Mouse (Mus musculus) limb, embryonic 15.5 days (tissue): ENCODE results near the gene Tpst2. TPM values are rescaled to one million over a fixed set of nuclear protein-coding genes. Genes with fewer than 3 reads are reported as not detected.

Experiments
- ATAC-seq: fragments of 200-750 bp; cut with Nextera tagmentation; 2 replicates; pipeline ENCODE4 v1.8.0; 2017; ENCODE audit warnings: low read depth, moderate TSS enrichment; ENCODE audit not compliant: insufficient number of reproducible peaks, low FRiP score, low TSS enrichment
- H3K27ac ChIP-seq: fragments of 300-500 bp; sonication (generic); 2 replicates; pipeline ENCODE4 v1.5.1; 2015; ENCODE audit warnings: moderate library complexity, mild to moderate bottlenecking, inconsistent platforms
- H3K27me3 ChIP-seq: fragments of 300-500 bp; sonication (generic); 2 replicates; pipeline ENCODE4 v1.6.1; 2015; ENCODE audit warnings: inconsistent platforms
- H3K36me3 ChIP-seq: fragments of 300-500 bp; sonication (generic); 2 replicates; pipeline ENCODE4 v1.6.1; 2015; ENCODE audit warnings: inconsistent platforms
- H3K4me1 ChIP-seq: fragments of 300-500 bp; sonication (generic); 2 replicates; pipeline ENCODE4 v1.6.1; 2015; ENCODE audit warnings: inconsistent platforms
- H3K4me2 ChIP-seq: fragments of 300-500 bp; sonication (generic); 2 replicates; pipeline ENCODE4 v1.6.1; 2015; ENCODE audit warnings: mild to moderate bottlenecking, inconsistent platforms
- H3K4me3 ChIP-seq: fragments of 300-500 bp; sonication (generic); 2 replicates; pipeline ENCODE4 v1.5.1; 2015; ENCODE audit warnings: mild to moderate bottlenecking, inconsistent platforms
- H3K9ac ChIP-seq: fragments of 300-500 bp; sonication (generic); 2 replicates; pipeline ENCODE4 v1.6.1; 2015; ENCODE audit warnings: inconsistent platforms
- H3K9me3 ChIP-seq: fragments of 300-500 bp; sonication (generic); 2 replicates; pipeline ENCODE4 v1.6.1; 2016; ENCODE audit warnings: inconsistent platforms
- WGBS: fragments of 180-500 bp; shearing (Covaris S2); methylation state at CpG from one replicate; pipeline ENCODE4 v1.1.7; 2015; 5-methylcytosine and 5-hydroxymethylcytosine counted together
- polyA plus RNA-seq: library from polyadenylated mRNA; unstranded; fragments of >200 nt; fragmentation: Nextera tagmentation; extraction: Ambion mirVana; gene quantifications from 2 replicates; pipeline ENCODE4 v1.2.1, GENCODE M21; 2015

Tpst2 gene
- polyA plus RNA-seq, 1 experiment from 2014 or later: 51.2 TPM

- Histone ChIP-seq H3K27ac (peak overlapping the region; percentile 78), H3K4me2 (peak overlapping the region; percentile 70), H3K4me1 (peaks cover 22% of the 10 kb centered on the region), H3K36me3 (peaks cover 39% of the 10 kb centered on the region), H3K4me3 (peak overlapping the region; percentile 100), H3K27me3 (no peaks in the 10 kb centered on the region), H3K9ac (peak overlapping the region; percentile 88), H3K9me3 (no peaks in the 10 kb centered on the region)
- WGBS: under 1% methylated on average over 33 of the region's 33 CpGs
- no peak for ATAC-seq
These were observed 50.0 kb downstream of the Tpst2 start for GRCm38 (mm10) chr5:112326446-112327009.

GRCm38 (mm10) chr5:112327854-112328253 is 51.4 kb downstream of the Tpst2 start:
- Histone ChIP-seq H3K9me3 (no peaks in the 10 kb centered on the region), H3K27me3 (no peaks in the 10 kb centered on the region), H3K9ac (no peak overlapping the region), H3K4me2 (no peak overlapping the region), H3K4me3 (no peak overlapping the region), H3K4me1 (peaks cover 22% of the 10 kb centered on the region), H3K27ac (no peak overlapping the region), H3K36me3 (peaks cover 52% of the 10 kb centered on the region)
- no peak for ATAC-seq
- WGBS: 93% methylated on average over 15 of the region's 15 CpGs

GRCm38 (mm10) chr5:112329805-112330564 is 53.5 kb downstream of the Tpst2 start:
- ATAC-seq: no peak
- Histone ChIP-seq H3K9me3 (no peaks in the 10 kb centered on the region), H3K27me3 (no peaks in the 10 kb centered on the region), H3K36me3 (peaks cover 74% of the 10 kb centered on the region), H3K4me1 (peaks cover 17% of the 10 kb centered on the region), H3K9ac (no peak overlapping the region), H3K27ac (no peak overlapping the region), H3K4me3 (no peak overlapping the region), H3K4me2 (no peak overlapping the region)
- 91% methylated on average over 14 of the region's 14 CpGs for WGBS

- Histone ChIP-seq H3K4me2 (no peak overlapping the region), H3K4me1 (no peaks in the 10 kb centered on the region), H3K27ac (no peak overlapping the region), H3K4me3 (no peak overlapping the region), H3K36me3 (peaks cover 95% of the 10 kb centered on the region), H3K9ac (no peak overlapping the region), H3K9me3 (no peaks in the 10 kb centered on the region), H3K27me3 (no peaks in the 10 kb centered on the region)
- WGBS: 14% methylated on average over 2 of the region's 2 CpGs
- no peak for ATAC-seq
These were observed 59.0 kb downstream of the Tpst2 start for GRCm38 (mm10) chr5:112335473-112335872.

- no peak for ATAC-seq
- H3K4me1 ChIP-seq: peaks cover 10% of the 10 kb centered on the region; the same call in 1 of the 2 replicates
- no peak overlapping the region for H3K27ac ChIP-seq
- H3K27me3 ChIP-seq: no peaks in the 10 kb centered on the region
- no peak overlapping the region for H3K4me3 ChIP-seq
- peaks cover 85% of the 10 kb centered on the region for H3K36me3 ChIP-seq
- no peak overlapping the region for H3K9ac ChIP-seq
- H3K4me2 ChIP-seq: no peak overlapping the region
- 94% methylated on average over 22 of the region's 22 CpGs for WGBS
- H3K9me3 ChIP-seq: no peaks in the 10 kb centered on the region
These were observed 60.5 kb downstream of the Tpst2 start for GRCm38 (mm10) chr5:112337004-112337403.

- Histone ChIP-seq H3K27ac (no peak overlapping the region), H3K27me3 (no peaks in the 10 kb centered on the region), H3K9ac (no peak overlapping the region), H3K36me3 (peaks cover 63% of the 10 kb centered on the region), H3K4me1 (peaks cover 24% of the 10 kb centered on the region; the same call in 1 of the 2 replicates), H3K9me3 (no peaks in the 10 kb centered on the region), H3K4me3 (no peak overlapping the region), H3K4me2 (no peak overlapping the region)
- 47% methylated on average over 7 of the region's 7 CpGs for WGBS
- ATAC-seq: no peak
These were observed 62.7 kb downstream of the Tpst2 start for GRCm38 (mm10) chr5:112339215-112339614.

- 0 out of 2 replicates have a peak, but pooled peaks have one; percentile 42 for ATAC-seq
- Histone ChIP-seq H3K4me1 (peaks cover 38% of the 10 kb centered on the region), H3K36me3 (peaks cover 45% of the 10 kb centered on the region), H3K4me2 (peak within 1 kb of the TSS; percentile 76), H3K9ac (peak within 1 kb of the TSS; percentile 91), H3K27me3 (no peaks in the 10 kb centered on the region), H3K4me3 (peak within 1 kb of the TSS; percentile 98), H3K27ac (peak within 1 kb of the TSS; percentile 68), H3K9me3 (no peaks in the 10 kb centered on the region)
- 1% methylated on average over 64 of the region's 64 CpGs for WGBS
These were observed 66.1 kb downstream of the Tpst2 start, which contains the start of the genes Srrd and Hps4 for GRCm38 (mm10) chr5:112342463-112343204. Gene Srrd, minus strand, starts transcription at chr5:112343040. Gene Hps4, plus strand, starts transcription at chr5:112343083.

GRCm38 (mm10) chr5:112343205-112343595 is 66.7 kb downstream of the Tpst2 start:
- H3K9me3 ChIP-seq: no peaks in the 10 kb centered on the region
- H3K36me3 ChIP-seq: peaks cover 45% of the 10 kb centered on the region
- no peak for ATAC-seq
- peak overlapping the region; percentile 76 for H3K4me2 ChIP-seq
- H3K9ac ChIP-seq: peak overlapping the region; percentile 91
- WGBS: under 1% methylated on average over 24 of the region's 24 CpGs
- no peaks in the 10 kb centered on the region for H3K27me3 ChIP-seq
- peak overlapping the region; percentile 68; the same call in 1 of the 2 replicates for H3K27ac ChIP-seq
- peaks cover 38% of the 10 kb centered on the region for H3K4me1 ChIP-seq
- H3K4me3 ChIP-seq: peak overlapping the region; percentile 98

- no peak overlapping the region for H3K4me3 ChIP-seq
- H3K9ac ChIP-seq: no peak overlapping the region
- peaks cover 46% of the 10 kb centered on the region for H3K36me3 ChIP-seq
- H3K27me3 ChIP-seq: no peaks in the 10 kb centered on the region
- H3K4me1 ChIP-seq: peaks cover 38% of the 10 kb centered on the region
- H3K27ac ChIP-seq: no peak overlapping the region
- WGBS: 78% methylated on average over 6 of the region's 6 CpGs
- ATAC-seq: no peak
- H3K4me2 ChIP-seq: peak overlapping the region; percentile 76; the same call in 1 of the 2 replicates
- H3K9me3 ChIP-seq: no peaks in the 10 kb centered on the region
These were observed 67.8 kb downstream of the Tpst2 start for GRCm38 (mm10) chr5:112344092-112344960.

- no peaks in the 10 kb centered on the region for H3K27me3 ChIP-seq
- no peak overlapping the region for H3K4me3 ChIP-seq
- no peak overlapping the region for H3K4me2 ChIP-seq
- no peak for ATAC-seq
- peaks cover 51% of the 10 kb centered on the region for H3K36me3 ChIP-seq
- no peak overlapping the region for H3K27ac ChIP-seq
- no peaks in the 10 kb centered on the region for H3K9me3 ChIP-seq
- H3K4me1 ChIP-seq: peaks cover 33% of the 10 kb centered on the region
- H3K9ac ChIP-seq: no peak overlapping the region
- WGBS: 82% methylated on average over 16 of the region's 16 CpGs
These were observed 69.9 kb downstream of the Tpst2 start for GRCm38 (mm10) chr5:112346211-112346965.
